Mouse (Mus musculus) cerebellum, adult 2 months (tissue): ENCODE data around the gene Ctbs.

Experiments used
- CTCF ChIP-seq: fragments of 200-500 bp; IDR thresholded peaks from 2 replicates; pipeline ENCODE4 v1.5.1; 2011; ENCODE audit warnings: low read depth, mild to moderate bottlenecking, control low read depth, low read length, moderate library complexity, borderline replicate concordance; ENCODE audit not compliant: insufficient read depth
- POLR2A ChIP-seq: fragments of 200-500 bp; IDR thresholded peaks from 2 replicates; pipeline ENCODE4 v1.6.1; 2011; ENCODE audit warnings: low read length, control low read depth, borderline replicate concordance; ENCODE audit not compliant: insufficient read depth

DNA sequence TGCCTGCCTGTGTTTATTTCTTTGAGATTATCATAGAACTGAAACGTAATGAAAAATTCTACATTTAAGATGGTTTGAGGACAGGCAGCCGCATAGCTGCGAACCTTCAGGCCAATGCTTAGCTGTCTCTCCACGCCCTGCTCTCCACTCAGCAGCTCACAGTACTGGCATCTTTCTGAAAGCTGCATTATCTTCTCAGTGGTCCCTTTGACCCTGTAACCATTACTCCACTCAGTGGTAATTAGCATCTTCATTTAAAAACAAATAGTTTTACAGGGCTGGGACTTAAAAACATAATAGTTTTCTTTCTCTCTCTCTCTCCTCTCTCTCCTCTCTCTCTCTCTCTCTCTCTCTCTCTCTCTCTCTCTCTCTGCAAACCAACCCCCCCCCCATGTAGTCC is 23.1 kb downstream of the Ctbs start:
- no peak for TF ChIP-seq CTCF
- no peak for TF ChIP-seq POLR2A
